Mouse (Mus musculus) large intestine, adult 2 months (tissue): ENCODE results near the gene Ugcg. TPM values are rescaled to one million over a fixed set of nuclear protein-coding genes. Genes with fewer than 3 reads are reported as not detected.

ENCODE experiments used
- DNase-seq: peaks from one replicate; pipeline ENCODE4 v3.0.0-alpha.2; 2012; ENCODE audit warnings: low read depth, low spot score
- WGBS: fragments of 180-500 bp; shearing (Covaris S2); methylation state at CpG from one replicate; pipeline ENCODE4 v1.1.7; 2018; 5-methylcytosine and 5-hydroxymethylcytosine counted together
- polyA plus RNA-seq: library from polyadenylated mRNA; depleted of rRNA; stranded (reverse); fragments of >200 nt; gene quantifications from 2 replicates; pipeline ENCODE4 v1.2.3, GENCODE M21; 2012; rRNA removed

Ugcg gene
- polyA plus RNA-seq, result 31.0 and 47.8 TPM in 2 replicates

- under 1% methylated on average over 87 of the region's 99 CpGs for WGBS
- no peak for DNase-seq
Measured at GRCm38 (mm10) chr4:59188802-59189545, at the start of gene Ugcg. Ugcg (plus strand) TSS chr4:59189257.

DNA sequence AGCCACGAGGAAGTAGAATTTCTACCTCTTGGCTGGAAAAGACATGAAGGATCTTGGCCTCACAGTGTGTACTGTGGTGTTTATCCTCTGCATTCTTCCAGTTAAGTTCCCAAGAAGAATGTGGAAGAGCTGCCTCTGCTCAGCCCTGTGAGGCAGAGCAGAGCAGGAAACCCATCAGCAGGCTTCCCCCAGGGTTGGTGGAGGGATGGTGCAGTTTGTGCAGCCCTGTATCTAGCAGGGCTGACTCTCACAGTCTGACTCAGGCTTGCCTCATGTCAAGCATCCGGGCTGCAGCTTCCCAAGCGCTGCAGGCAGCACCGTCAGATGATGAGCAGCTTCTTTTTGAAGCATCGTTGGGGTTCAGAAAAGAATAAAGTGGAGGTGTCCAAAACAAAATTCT is 40.0 kb upstream of the Ugcg start:
- no peak for DNase-seq
- WGBS, result 67% methylated on average over 5 of the region's 5 CpGs

DNA sequence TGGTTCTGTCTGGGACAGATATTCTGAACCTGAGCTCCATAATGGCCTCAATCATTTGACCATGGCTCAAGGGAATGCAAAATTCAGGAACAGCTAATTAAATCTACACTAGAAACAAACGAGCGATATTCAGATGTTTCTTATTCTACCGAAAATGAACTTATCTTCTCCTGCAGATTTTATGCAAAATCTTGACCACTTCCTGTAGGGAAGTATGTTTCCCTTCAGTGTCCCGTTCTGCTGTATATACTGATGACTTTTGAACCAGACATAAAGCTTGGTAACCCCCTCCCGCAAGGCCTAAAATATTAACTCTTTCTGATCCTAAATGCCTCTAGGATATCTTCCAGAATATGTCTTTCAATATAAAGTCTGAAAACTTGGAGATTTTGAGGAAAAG is 38.1 kb upstream of the Ugcg start:
- DNase-seq, result no peak
- WGBS, result 59% methylated on average over 5 of the region's 5 CpGs

- WGBS, result 41% methylated on average over 1 of the region's 1 CpGs
- DNase-seq, result no peak
Measured at GRCm38 (mm10) chr4:59151953-59152352, 37.1 kb upstream of the Ugcg start.

DNA sequence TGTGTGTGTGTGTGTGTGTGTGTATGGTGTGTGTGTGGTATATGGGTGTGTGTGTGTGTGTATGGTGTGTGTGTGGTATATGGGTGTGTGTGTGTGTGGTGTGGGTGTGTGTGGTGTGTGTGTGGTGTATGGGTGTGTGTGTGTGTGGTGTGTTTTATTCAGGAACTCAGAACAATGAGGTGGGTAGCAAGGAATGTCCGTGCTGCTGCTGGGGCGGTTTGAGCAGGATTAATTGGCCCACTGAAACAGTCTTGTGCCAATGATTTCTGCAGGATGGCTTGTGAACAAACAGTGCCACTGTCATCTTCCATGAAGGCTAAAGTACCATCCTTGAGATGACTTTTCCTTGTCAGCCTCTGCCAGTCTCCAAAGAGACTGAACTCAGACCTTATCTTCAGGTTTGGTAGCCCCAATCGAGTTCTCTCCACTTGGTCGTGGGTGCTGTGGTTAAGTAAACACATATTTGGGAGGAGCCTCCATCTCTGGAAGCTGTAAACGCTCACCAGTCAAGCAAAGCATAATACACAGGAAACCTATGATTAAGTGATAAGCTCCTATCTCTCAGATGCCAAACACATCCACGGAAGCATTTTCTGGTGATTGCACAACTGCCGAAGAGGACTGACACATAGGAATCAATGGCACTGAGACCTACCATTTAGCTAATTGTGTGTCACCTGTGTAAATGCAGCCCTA is 32.0 kb upstream of the Ugcg start:
- no peak for DNase-seq
- 11% methylated on average over 7 of the region's 7 CpGs for WGBS

GRCm38 (mm10) chr4:59157654-59158053 is 31.4 kb upstream of the Ugcg start:
- 59% methylated on average over 2 of the region's 2 CpGs for WGBS
- no peak for DNase-seq

DNA sequence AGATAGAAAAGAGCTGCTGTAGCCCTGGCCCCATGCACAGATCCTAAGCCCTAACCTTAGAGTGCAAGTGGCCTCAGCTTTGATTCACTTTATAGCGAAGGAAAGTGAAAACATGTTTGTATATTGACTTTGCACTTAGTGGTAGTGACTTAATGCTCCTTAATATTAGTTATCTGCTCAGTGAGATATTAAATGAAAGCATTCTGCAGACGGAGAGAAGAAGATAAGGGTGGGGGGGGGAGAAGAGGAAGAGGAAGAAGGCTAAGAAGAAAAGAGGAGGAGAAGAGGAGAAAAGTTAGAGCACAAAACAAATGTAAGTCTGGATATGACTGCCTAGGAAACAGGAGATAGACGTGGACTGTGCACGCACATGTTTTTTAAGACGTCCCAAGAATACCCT is 28.8 kb upstream of the Ugcg start:
- no peak for DNase-seq
- 94% methylated on average over 5 of the region's 5 CpGs for WGBS

DNA sequence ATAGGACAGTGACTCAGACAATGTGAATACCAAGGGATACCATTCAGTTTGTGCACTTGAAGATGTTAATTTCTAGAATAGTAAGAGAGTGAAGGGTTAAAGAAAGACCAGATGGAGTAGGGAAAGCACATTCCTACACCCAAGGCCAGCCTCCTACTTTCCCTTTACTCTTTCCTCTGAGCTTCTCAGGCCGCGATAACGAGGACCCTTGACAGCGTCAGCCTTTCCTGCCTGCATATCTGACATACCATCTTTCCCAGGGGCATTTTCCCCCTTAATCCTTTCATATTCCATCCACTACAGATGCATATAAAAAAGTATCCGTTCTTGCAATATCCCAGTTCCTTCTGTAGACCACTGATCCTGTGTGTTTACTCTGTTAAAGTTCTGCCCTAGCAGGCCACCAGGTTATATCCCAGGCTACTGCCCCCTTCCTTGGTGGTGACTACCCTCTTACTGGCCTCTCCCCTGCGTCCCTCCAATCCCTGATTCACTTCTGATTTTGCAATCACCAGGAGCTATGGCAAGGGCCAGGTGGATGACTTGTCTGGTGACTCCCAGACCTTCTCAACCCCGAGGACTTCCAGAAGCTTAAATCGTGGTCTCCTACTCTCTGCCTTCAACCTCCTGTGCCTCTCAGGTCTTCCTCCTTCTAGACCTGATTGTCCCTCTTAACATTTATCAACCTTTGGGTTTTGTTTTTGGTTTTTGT is 27.9 kb upstream of the Ugcg start:
- WGBS, result 83% methylated on average over 8 of the region's 8 CpGs
- no peak for DNase-seq

- 89% methylated on average over 2 of the region's 2 CpGs for WGBS
Measured at GRCm38 (mm10) chr4:59164034-59164433, 25.0 kb upstream of the Ugcg start.

GRCm38 (mm10) chr4:59167251-59167847 is 21.7 kb upstream of the Ugcg start:
- WGBS, result 96% methylated on average over 2 of the region's 2 CpGs
- no peak for DNase-seq

More at GRCm38 (mm10) chr4:59164034-59164433, 25.0 kb upstream of the Ugcg start:
- DNase-seq, result no peak

- DNase-seq, result no peak
- WGBS, result 80% methylated on average over 5 of the region's 5 CpGs
Measured at GRCm38 (mm10) chr4:59169981-59170380, 19.1 kb upstream of the Ugcg start.

- DNase-seq, result no peak
- 77% methylated on average over 2 of the region's 2 CpGs for WGBS
Measured at GRCm38 (mm10) chr4:59172616-59173015, 16.4 kb upstream of the Ugcg start.

DNA sequence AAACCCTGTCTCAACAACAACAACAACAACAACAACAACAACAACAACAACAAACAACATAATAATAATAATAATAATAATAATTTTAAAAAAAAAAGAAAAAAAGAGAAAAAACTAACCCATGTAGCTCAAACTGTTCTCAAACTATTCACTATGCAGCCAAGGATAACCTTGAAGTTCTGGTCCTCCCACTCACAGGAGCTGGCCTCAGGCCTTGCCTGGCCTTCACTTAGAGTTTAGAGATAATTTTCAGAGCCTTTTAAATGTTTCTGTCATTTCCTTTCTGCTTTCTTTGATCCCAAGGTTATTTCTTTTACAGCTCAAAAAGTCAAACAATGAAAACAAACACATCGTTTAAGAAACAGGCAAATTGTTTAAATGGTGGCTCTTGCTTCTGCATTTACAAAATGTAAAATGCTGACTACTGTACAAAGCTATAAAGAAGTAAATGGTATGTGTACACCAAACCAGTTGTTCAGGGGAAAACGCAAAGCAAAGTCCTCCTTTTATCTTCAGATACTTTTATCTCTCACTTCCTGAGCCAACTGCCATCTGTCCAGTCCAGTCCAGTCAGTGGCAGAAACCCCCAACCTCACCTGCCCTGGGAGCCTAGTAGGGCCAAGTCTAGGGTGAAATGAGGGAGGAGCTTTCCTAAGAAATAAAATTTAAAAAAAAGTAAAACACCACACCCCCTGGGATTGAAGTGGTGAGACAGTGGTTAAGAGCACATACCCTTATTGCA is 15.7 kb upstream of the Ugcg start:
- no peak for DNase-seq
- 19% methylated on average over 2 of the region's 2 CpGs for WGBS

GRCm38 (mm10) chr4:59175003-59175402 is 14.1 kb upstream of the Ugcg start:
- 26% methylated on average over 4 of the region's 4 CpGs for WGBS
- no peak for DNase-seq

DNA sequence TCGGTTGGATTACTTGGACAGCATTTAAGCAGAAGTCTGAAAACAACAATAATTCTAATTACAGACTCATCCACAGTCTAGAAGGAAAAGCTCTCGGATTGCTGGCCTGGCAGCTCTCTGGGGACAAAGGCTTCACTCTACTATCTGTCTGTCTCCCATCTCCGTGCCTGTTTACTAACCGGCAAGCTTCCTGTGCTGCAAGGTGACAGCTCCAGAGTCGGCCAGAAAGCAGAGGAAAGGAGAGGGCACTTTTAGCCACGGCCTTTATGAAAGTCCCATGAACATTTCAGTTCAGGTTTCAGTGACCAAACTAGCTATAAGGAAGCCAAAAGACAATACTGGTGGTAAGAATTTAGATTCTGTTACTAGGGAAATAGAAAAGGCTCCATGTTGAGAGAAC is 13.1 kb upstream of the Ugcg start:
- DNase-seq, result no peak
- 46% methylated on average over 6 of the region's 6 CpGs for WGBS

DNA sequence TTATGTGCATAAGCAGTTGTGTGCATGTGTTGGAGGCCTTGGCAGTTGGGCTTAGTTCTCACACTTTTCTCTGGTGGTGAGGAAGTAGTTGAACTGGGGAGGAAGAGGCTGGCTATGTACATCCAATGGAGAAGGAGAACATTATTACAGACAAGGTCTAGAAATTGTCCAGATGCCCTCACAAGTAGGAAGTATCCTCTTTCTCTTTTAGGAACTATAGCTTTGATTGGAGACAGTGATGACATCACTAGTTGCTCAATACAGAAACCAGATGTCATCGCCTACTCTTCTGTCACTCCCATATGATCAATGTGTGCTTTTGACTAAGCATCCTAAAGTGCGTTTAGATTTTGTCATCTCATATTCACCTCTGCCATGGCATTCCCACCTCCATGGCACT is 11.5 kb upstream of the Ugcg start:
- 84% methylated on average over 2 of the region's 2 CpGs for WGBS
- no peak for DNase-seq

- 37% methylated on average over 5 of the region's 5 CpGs for WGBS
- no peak for DNase-seq
Measured at GRCm38 (mm10) chr4:59181320-59182271, 7.5 kb upstream of the Ugcg start.

DNA sequence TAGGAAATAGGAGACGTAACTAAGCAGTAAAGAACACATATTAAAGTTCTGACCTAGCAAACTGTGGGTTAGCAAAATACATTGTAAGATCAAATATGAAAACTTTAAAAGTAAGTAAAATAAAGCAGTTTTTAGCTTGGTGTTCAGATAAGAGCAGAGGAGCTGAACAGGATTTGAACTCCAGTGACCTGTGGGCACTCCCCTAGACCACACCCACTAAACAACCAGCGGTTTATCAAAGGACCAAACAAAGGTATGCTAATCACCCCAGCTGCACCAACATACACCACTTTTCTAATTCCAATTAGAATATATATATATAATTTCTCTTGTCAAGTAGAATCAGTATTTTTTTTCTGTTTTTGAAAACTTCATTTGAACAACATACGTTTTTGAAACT is 3.4 kb upstream of the Ugcg start:
- DNase-seq, result no peak
- WGBS, result 45% methylated on average over 3 of the region's 3 CpGs

DNA sequence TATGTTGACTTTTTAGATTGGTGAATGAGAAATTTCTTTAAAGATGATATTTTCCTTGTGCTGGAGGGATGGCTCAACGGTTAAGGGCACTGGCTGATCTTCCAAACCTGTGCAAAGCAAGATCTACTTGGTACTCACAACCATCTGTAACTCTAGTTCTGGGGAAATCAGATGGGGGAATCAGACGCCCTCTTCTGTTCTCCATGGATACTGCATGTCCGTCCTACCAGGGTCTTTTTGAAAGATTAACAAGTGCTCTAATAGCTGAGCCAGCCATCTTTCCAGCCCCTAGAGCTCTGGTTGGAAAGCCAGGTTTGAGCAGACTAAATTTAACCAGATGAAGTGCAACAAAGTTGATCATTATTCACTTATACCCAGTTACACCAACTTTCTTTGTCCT is 1.8 kb upstream of the Ugcg start:
- DNase-seq, result no peak
- WGBS, result 24% methylated on average over 3 of the region's 3 CpGs
